Mouse (Mus musculus): ENCODE measurements around the gene Dync2li1. TPM values are rescaled to one million over a fixed set of nuclear protein-coding genes. Genes with fewer than 3 reads are reported as not detected.

Dync2li1 gene
- polyA plus RNA-seq, 1 experiment, result not detected

- TF ChIP-seq GATA1 (IDR thresholded peaks at IDR 0.05; ENCODE audit: low read length), result no peak
Measured at GRCm38 (mm10) chr17:84653544-84653943, 27.2 kb downstream of the Dync2li1 start.

- TF ChIP-seq GATA1 (IDR thresholded peaks at IDR 0.05; ENCODE audit: low read length), result no peak
Measured at GRCm38 (mm10) chr17:84656205-84656604, 29.9 kb downstream of the Dync2li1 start.

- TF ChIP-seq GATA1 (IDR thresholded peaks at IDR 0.05; ENCODE audit: low read length), result no peak
Measured at GRCm38 (mm10) chr17:84656653-84657421, 30.5 kb downstream of the Dync2li1 start.

- TF ChIP-seq GATA1 (IDR thresholded peaks at IDR 0.05; ENCODE audit: low read length), result no peak
Measured at GRCm38 (mm10) chr17:84657422-84657732, 31.1 kb downstream of the Dync2li1 start.

GRCm38 (mm10) chr17:84657782-84658181 is 31.5 kb downstream of the Dync2li1 start:
- no peak for TF ChIP-seq GATA1 (IDR thresholded peaks at IDR 0.05; ENCODE audit: low read length)

- no peak for TF ChIP-seq GATA1 (IDR thresholded peaks at IDR 0.05; ENCODE audit: low read length)
Measured at GRCm38 (mm10) chr17:84658195-84658594, 31.9 kb downstream of the Dync2li1 start.

- no peak for TF ChIP-seq GATA1 (IDR thresholded peaks at IDR 0.05; ENCODE audit: low read length)
Measured at GRCm38 (mm10) chr17:84658951-84659350, 32.7 kb downstream of the Dync2li1 start.

- TF ChIP-seq GATA1 (IDR thresholded peaks at IDR 0.05; ENCODE audit: low read length), result no peak
Measured at GRCm38 (mm10) chr17:84665053-84665452, 38.8 kb downstream of the Dync2li1 start.

- no peak for TF ChIP-seq GATA1 (IDR thresholded peaks at IDR 0.05; ENCODE audit: low read length)
Measured at GRCm38 (mm10) chr17:84665691-84666090, 39.4 kb downstream of the Dync2li1 start.

- TF ChIP-seq GATA1 (IDR thresholded peaks at IDR 0.05; ENCODE audit: low read length), result no peak
Measured at GRCm38 (mm10) chr17:84667848-84668247, 41.6 kb downstream of the Dync2li1 start.

GRCm38 (mm10) chr17:84672376-84673369 is 46.4 kb downstream of the Dync2li1 start:
- TF ChIP-seq GATA1 (IDR thresholded peaks at IDR 0.05; ENCODE audit: low read length), result no peak

GRCm38 (mm10) chr17:84674048-84674447 is 47.8 kb downstream of the Dync2li1 start:
- TF ChIP-seq GATA1 (IDR thresholded peaks at IDR 0.05; ENCODE audit: low read length), result no peak

- no peak for TF ChIP-seq GATA1 (IDR thresholded peaks at IDR 0.05; ENCODE audit: low read length)
Measured at GRCm38 (mm10) chr17:84675204-84675603, 48.9 kb downstream of the Dync2li1 start.

- TF ChIP-seq GATA1 (IDR thresholded peaks at IDR 0.05; ENCODE audit: low read length), result no peak
Measured at GRCm38 (mm10) chr17:84675951-84676366, 49.7 kb downstream of the Dync2li1 start, which contains the start of gene Abcg8. Gene Abcg8, plus strand, starts transcription at chr17:84676302.

- no peak for TF ChIP-seq GATA1 (IDR thresholded peaks at IDR 0.05; ENCODE audit: low read length)
Measured at GRCm38 (mm10) chr17:84677595-84677994, 51.3 kb downstream of the Dync2li1 start.

GRCm38 (mm10) chr17:84681670-84682069 is 55.4 kb downstream of the Dync2li1 start:
- no peak for TF ChIP-seq GATA1 (IDR thresholded peaks at IDR 0.05; ENCODE audit: low read length)
